In genomic region chr1:23842629-23843028, GRCm38 (mm10) we compare ENCODE assay signal across 19 mouse cellular contexts.
"Had no signal": no experiment of that assay in that cellular context is flagged by ENCODE, and none has a peak within 500 bp of the region (broad histone marks: within the 10 kb centered on the region; RNA-seq: fewer than 3 reads in every experiment).

No protein-coding gene starts in this region.

- H3K4me2 ChIP-seq: limb, embryonic 12.5 days; liver, embryonic 13.5 days; lung, embryonic 15.5 days; midbrain, embryonic 12.5 days; stomach, embryonic 15.5 days had no signal

- H3K4me3 ChIP-seq: limb, embryonic 12.5 days; liver, embryonic 13.5 days; lung, embryonic 15.5 days; megakaryocyte, embryonic 14.5 days; midbrain, embryonic 12.5 days; stomach, embryonic 15.5 days had no signal

- DNase-seq: kidney, adult 11 months; kidney, adult 9 months; kidney, postnatal 36 days; layer of hippocampus, adult 9-11 months; layer of hippocampus, postnatal 36 days; liver; liver, embryonic 13.5 days; liver, postnatal 0 days; lung, postnatal 14 days; right cerebral cortex, postnatal 4 days; spleen, adult 18-20 months; thymus, adult 2 months; thymus, postnatal 25 days had no signal

- ATAC-seq: liver, postnatal 0 days had no signal

- H3K27ac ChIP-seq: kidney, postnatal 0 days; limb, embryonic 12.5 days; liver, embryonic 13.5 days; lung, embryonic 15.5 days; midbrain, embryonic 12.5 days; stomach, embryonic 15.5 days had no signal

- H3K9ac ChIP-seq: limb, embryonic 12.5 days; liver, embryonic 13.5 days; liver, postnatal 0 days; lung, embryonic 15.5 days; midbrain, embryonic 12.5 days; stomach, embryonic 15.5 days had no signal

- H3K9me3 ChIP-seq: limb, embryonic 12.5 days; liver, embryonic 13.5 days; lung, embryonic 15.5 days; megakaryocyte, embryonic 14.5 days; midbrain, embryonic 12.5 days; stomach, embryonic 15.5 days had no signal

- H3K27me3 ChIP-seq: limb, embryonic 12.5 days; liver, embryonic 13.5 days; lung, embryonic 15.5 days; megakaryocyte, embryonic 14.5 days; midbrain, embryonic 12.5 days; stomach, embryonic 15.5 days had no signal

- H3K4me1 ChIP-seq: limb, embryonic 12.5 days; liver, embryonic 13.5 days; lung, embryonic 15.5 days; midbrain, embryonic 12.5 days; stomach, embryonic 15.5 days had no signal
